ENCODE assay signal across 9 mouse cellular contexts in the genomic region with DNA sequence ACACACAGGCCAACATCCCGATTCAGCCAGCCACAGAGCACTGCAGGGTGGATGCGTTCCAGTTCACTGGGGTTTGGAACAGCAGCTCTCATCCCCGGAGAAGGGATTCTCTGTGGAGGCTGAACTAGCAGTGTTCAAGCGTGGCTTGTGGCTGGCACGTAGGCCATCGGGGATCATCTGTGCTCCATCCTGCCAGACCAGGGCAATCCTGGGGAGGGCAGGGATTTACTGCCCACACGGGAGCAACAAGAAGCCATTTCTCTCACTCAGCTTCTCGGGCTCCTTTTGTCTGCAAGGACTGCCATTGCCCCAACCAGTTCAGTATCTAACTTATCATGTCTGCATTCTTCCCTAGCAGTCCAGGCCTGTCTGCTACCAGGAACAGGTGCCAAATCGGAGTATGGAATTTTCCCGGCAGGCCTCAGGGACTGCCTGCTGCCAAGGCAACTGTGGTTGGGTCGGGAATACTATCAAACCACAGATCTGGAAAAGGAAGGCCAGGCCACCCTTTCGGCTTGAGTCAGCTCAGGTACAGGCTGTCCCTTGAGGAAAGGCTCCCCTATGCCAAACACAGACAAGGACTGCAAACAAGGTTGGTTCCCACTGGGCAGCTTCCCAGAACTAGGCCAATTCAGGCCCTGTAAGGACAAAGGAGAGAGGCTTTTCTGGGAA.
DNase-seq lines count a peak whose midpoint lies in the region; ATAC-seq and TF ChIP-seq lines count a peak whose summit lies in the region.
"Had no signal": no experiment of that assay in that cellular context is flagged by ENCODE, and none has a peak within 500 bp of the region (broad histone marks: within the 10 kb centered on the region; RNA-seq: fewer than 3 reads in every experiment).

No protein-coding gene starts in this region.

- no peak overlapping the region for H3K4me2 ChIP-seq in forebrain, embryonic 12.5 days
- H3K4me2 ChIP-seq in limb, embryonic 14.5 days (replicated peaks; ENCODE audit: low read depth, low read length, severe bottlenecking), result no peak overlapping the region
- H3K4me2 ChIP-seq: lung, embryonic 14.5 days had no signal

- WGBS in forebrain, embryonic 10.5 days, result 77% methylated on average over 12 of the region's 12 CpGs
- 73% methylated on average over 12 of the region's 12 CpGs for WGBS in forebrain, embryonic 12.5 days
- 48% methylated on average over 12 of the region's 12 CpGs for WGBS in limb, embryonic 14.5 days
- 69% methylated on average over 12 of the region's 12 CpGs for WGBS in lung, adult 2 months

- TF ChIP-seq POLR2A in limb, embryonic 14.5 days (IDR thresholded peaks at IDR 0.05; ENCODE audit: borderline replicate concordance, extremely low read depth, insufficient read depth, insufficient read length), result no peak
- TF ChIP-seq POLR2A in lung, adult 2 months (IDR thresholded peaks at IDR 0.05; ENCODE audit: borderline replicate concordance, extremely low read depth, low read depth, low read length), result no peak

- no peak for ATAC-seq in forebrain, embryonic 12.5 days (ENCODE audit: low FRiP score)
- ATAC-seq in limb, embryonic 14.5 days (ENCODE audit: low FRiP score, low read depth), result no peak
- ATAC-seq in activated CD4-positive, CD25-positive, alpha-beta regulatory T cell, adult 4 months, result no peak

- H3K9me3 ChIP-seq in forebrain, embryonic 10.5 days, result no peaks in the 10 kb centered on the region
- no peaks in the 10 kb centered on the region for H3K9me3 ChIP-seq in forebrain, embryonic 12.5 days
- H3K9me3 ChIP-seq in limb, embryonic 14.5 days (ENCODE audit: control insufficient read depth, low read length), result no peaks in the 10 kb centered on the region

- peak overlapping the region; percentile 5; the same call in 1 of the 2 replicates for H3K27ac ChIP-seq in forebrain, embryonic 10.5 days
- H3K27ac ChIP-seq in forebrain, embryonic 12.5 days, result no peak overlapping the region
- H3K27ac ChIP-seq in limb, embryonic 14.5 days (replicated peaks; ENCODE audit: low read depth, low read length), result peak overlapping the region; percentile 35; the same call in 1 of the 2 replicates

- H3K9ac ChIP-seq in forebrain, embryonic 12.5 days, result no peak overlapping the region
- H3K9ac ChIP-seq in limb, embryonic 14.5 days (ENCODE audit: low read depth, low read length, severe bottlenecking), result no peak overlapping the region
- H3K9ac ChIP-seq: lung, embryonic 14.5 days had no signal

- DNase-seq in forebrain, embryonic 10.5 days (ENCODE audit: extremely low spot score, low spot score), result no peak
- DNase-seq in cerebellum, adult 8-10 months, result peak; percentile 53
- DNase-seq in gonadal fat pad, adult 2 months (ENCODE audit: low read depth), result peak; percentile 79
- peak; percentile 13 to 20 for DNase-seq in kidney, adult 8-10 months
- peak; percentile 56 for DNase-seq in limb, embryonic 14.5 days (ENCODE audit: low spot score)
- DNase-seq in lung, adult 2 months, result no peak
- DNase-seq: lung, embryonic 14.5 days had no signal

- H3K27me3 ChIP-seq in forebrain, embryonic 10.5 days (ENCODE audit: poor library complexity, severe bottlenecking), result peaks cover 5% of the 10 kb centered on the region; the same call in 1 of the 2 replicates
- no peaks in the 10 kb centered on the region for H3K27me3 ChIP-seq in forebrain, embryonic 12.5 days
- H3K27me3 ChIP-seq in limb, embryonic 14.5 days (ENCODE audit: control insufficient read depth, insufficient read depth, low read length), result no peaks in the 10 kb centered on the region

- H3K36me3 ChIP-seq in forebrain, embryonic 10.5 days (replicated peaks), result no peaks in the 10 kb centered on the region
- no peaks in the 10 kb centered on the region for H3K36me3 ChIP-seq in forebrain, embryonic 12.5 days (replicated peaks)
- H3K36me3 ChIP-seq in limb, embryonic 14.5 days (ENCODE audit: control insufficient read depth, insufficient read depth, low read length), result no peaks in the 10 kb centered on the region

- no peak overlapping the region for H3K4me3 ChIP-seq in forebrain, embryonic 10.5 days
- no peak overlapping the region for H3K4me3 ChIP-seq in forebrain, embryonic 12.5 days (replicated peaks)
- no peak overlapping the region for H3K4me3 ChIP-seq in limb, embryonic 14.5 days (replicated peaks; ENCODE audit: low read length)
- no peak overlapping the region for H3K4me3 ChIP-seq in lung, adult 2 months (replicated peaks; ENCODE audit: extremely low read depth, low read depth, low read length)

- TF ChIP-seq CTCF in lung, adult 2 months (IDR thresholded peaks at IDR 0.05; ENCODE audit: insufficient read depth, low read length), result no peak

- peaks cover 27% of the 10 kb centered on the region for H3K4me1 ChIP-seq in forebrain, embryonic 10.5 days
- H3K4me1 ChIP-seq in forebrain, embryonic 12.5 days, result peaks cover 15% of the 10 kb centered on the region; the same call in 1 of the 2 replicates
- peaks cover 9% of the 10 kb centered on the region for H3K4me1 ChIP-seq in limb, embryonic 14.5 days (ENCODE audit: control insufficient read depth, insufficient read depth, low read length)
- H3K4me1 ChIP-seq in lung, adult 2 months (ENCODE audit: control insufficient read depth, insufficient read depth, low read length), result no peaks in the 10 kb centered on the region

Comparison
In these comparisons a context has a peak if more than half of its experiments do, and no peak if none do; other contexts are left out.
1. DNase-seq: peak in cerebellum, adult 8-10 months (single experiment), gonadal fat pad, adult 2 months (single experiment), kidney, adult 8-10 months (2 of 2) and limb, embryonic 14.5 days (single experiment); none in forebrain, embryonic 10.5 days (single experiment) and lung, adult 2 months (single experiment).